Mouse (Mus musculus) heart, embryonic 11.5 days (tissue): Measurements from ENCODE around the gene Snx33. TPM values are rescaled to one million over a fixed set of nuclear protein-coding genes. Genes with fewer than 3 reads are reported as not detected.

Experiments used
- ATAC-seq: fragments of 200-750 bp; cut with Nextera tagmentation; replicated peaks from 2 replicates; pipeline ENCODE4 v1.8.0; 2017; ENCODE audit warnings: moderate library complexity; ENCODE audit not compliant: insufficient number of reproducible peaks, low FRiP score, low TSS enrichment
- H3K27ac ChIP-seq: fragments of 300-500 bp; sonication (generic); 2 replicates; pipeline ENCODE4 v1.5.1; 2014; ENCODE audit warnings: mild to moderate bottlenecking, low read depth, low read length
- H3K27me3 ChIP-seq: fragments of 300-500 bp; sonication (generic); 2 replicates; pipeline ENCODE4 v1.6.1; 2014; ENCODE audit warnings: mild to moderate bottlenecking, low read length, mixed read lengths; ENCODE audit not compliant: control insufficient read depth, insufficient read depth
- H3K36me3 ChIP-seq: fragments of 300-500 bp; sonication (generic); 2 replicates; pipeline ENCODE4 v1.6.1; 2014; ENCODE audit warnings: mild to moderate bottlenecking, low read length, moderate library complexity, mixed read lengths; ENCODE audit not compliant: control insufficient read depth, insufficient read depth
- H3K4me1 ChIP-seq: fragments of 300-500 bp; sonication (generic); 2 replicates; pipeline ENCODE4 v1.6.1; 2014; ENCODE audit warnings: low read length; ENCODE audit not compliant: control insufficient read depth, insufficient read depth
- H3K4me2 ChIP-seq: fragments of 300-500 bp; sonication (generic); 2 replicates; pipeline ENCODE4 v1.6.1; 2014; ENCODE audit warnings: mild to moderate bottlenecking, moderate library complexity
- H3K4me3 ChIP-seq: fragments of 300-500 bp; sonication (generic); 2 replicates; pipeline ENCODE4 v1.5.1; 2014; ENCODE audit warnings: low read depth, low read length
- H3K9ac ChIP-seq: fragments of 300-500 bp; sonication (generic); 2 replicates; pipeline ENCODE4 v1.6.1; 2014; ENCODE audit warnings: mild to moderate bottlenecking, low read depth, low read length, moderate library complexity
- H3K9me3 ChIP-seq: fragments of 300-500 bp; sonication (generic); replicated peaks from 2 replicates; pipeline ENCODE4 v1.6.1; 2016; ENCODE audit warnings: low read length; ENCODE audit not compliant: control insufficient read depth
- WGBS: fragments of 180-500 bp; shearing (Covaris S2); extraction: QIAGEN DNeasy Blood & Tissue Kit; methylation state at CpG from one replicate; pipeline ENCODE4 v1.1.7; 2014; ENCODE audit not compliant: insufficient replicate concordance; 5-methylcytosine and 5-hydroxymethylcytosine counted together
- polyA plus RNA-seq: library from polyadenylated mRNA; unstranded; fragments of >200 nt; fragmentation: Nextera tagmentation; extraction: Ambion mirVana; gene quantifications from 2 replicates; pipeline ENCODE4 v1.2.1, GENCODE M21; 2014

The Snx33 gene
- polyA plus RNA-seq, 1 experiment from 2014 or later = 4.5 TPM

DNA sequence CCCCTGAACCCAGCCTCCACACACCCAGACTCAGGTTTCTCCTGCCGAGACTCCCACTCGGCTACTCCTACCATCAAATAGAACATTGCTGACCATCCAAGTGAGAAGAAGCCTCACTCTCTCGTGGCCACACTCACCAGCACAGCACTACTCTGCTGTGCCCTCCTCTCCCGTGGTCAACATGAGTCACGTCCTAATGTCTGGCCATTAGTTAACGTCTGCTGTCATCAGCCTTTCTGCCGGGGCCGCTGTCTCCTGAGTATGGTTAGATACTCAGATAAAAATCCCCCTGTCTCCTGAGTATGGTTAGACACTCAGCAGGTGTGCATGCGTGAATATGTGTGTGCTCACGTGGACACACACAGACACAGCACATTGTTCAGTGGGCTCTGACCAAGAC lies 57.4 kb downstream of the Snx33 start:
- Histone ChIP-seq H3K9ac (peak overlapping the region; percentile 44), H3K4me2 (peak overlapping the region; percentile 41), H3K27me3 (peaks cover 2% of the 10 kb centered on the region; the same call in 1 of the 2 replicates), H3K9me3 (no peaks in the 10 kb centered on the region), H3K36me3 (no peaks in the 10 kb centered on the region), H3K27ac (peak overlapping the region; percentile 70), H3K4me1 (peaks cover 79% of the 10 kb centered on the region), H3K4me3 (no peak overlapping the region)
- no peak for ATAC-seq
- WGBS = 24% methylated on average over 10 of the region's 10 CpGs

DNA sequence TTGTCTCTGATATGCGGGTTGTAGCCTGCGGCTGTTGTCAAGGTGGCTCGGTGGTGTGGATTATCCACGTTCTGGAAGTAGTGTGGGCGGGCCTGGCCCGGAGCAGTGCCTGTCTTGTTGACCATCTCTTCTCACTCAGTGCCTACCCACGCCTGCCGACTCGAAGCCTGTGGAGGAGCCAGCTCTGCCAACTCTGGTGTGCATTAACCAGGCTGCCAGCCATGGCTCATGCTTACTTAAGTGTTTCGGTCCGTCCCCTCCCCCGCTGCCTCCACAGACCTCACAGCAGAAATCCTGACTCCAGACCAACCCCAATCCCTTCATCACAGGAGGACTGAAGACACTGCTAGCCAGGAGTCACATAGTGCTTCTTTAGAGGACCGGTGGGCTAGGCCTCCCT lies 58.6 kb downstream of the Snx33 start:
- Histone ChIP-seq H3K4me3 (no peak overlapping the region), H3K9ac (no peak overlapping the region), H3K4me1 (peaks cover 82% of the 10 kb centered on the region), H3K4me2 (no peak overlapping the region), H3K36me3 (no peaks in the 10 kb centered on the region), H3K9me3 (no peaks in the 10 kb centered on the region), H3K27ac (no peak overlapping the region), H3K27me3 (peaks cover 5% of the 10 kb centered on the region; the same call in 1 of the 2 replicates)
- no peak for ATAC-seq
- WGBS = 70% methylated on average over 13 of the region's 13 CpGs

DNA sequence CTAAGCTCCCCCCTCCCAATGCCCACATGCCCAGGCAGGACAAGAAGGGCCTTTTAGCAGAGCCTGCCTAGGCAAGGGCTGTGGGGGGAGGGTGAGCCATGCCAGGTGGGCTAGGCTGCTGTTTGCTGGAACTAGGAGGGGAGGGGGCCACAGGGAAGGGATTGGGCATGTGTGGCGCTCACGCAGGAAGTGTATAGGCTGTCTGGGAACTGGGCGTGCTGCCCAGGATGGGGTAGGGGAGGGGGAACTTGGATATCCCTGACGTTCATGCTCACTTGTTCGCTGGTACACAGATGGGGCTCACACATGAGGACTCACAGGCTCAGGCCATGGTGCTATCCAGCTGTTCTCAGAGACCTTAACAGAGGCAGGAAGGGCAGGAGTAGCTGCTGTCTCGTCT lies 59.9 kb downstream of the Snx33 start:
- Histone ChIP-seq H3K4me2 (peak overlapping the region; percentile 64), H3K27me3 (peaks cover 8% of the 10 kb centered on the region), H3K4me3 (peak overlapping the region; percentile 6; the same call in 1 of the 2 replicates), H3K4me1 (peaks cover 80% of the 10 kb centered on the region), H3K27ac (peak overlapping the region; percentile 79), H3K9me3 (no peaks in the 10 kb centered on the region), H3K9ac (peak overlapping the region; percentile 76), H3K36me3 (no peaks in the 10 kb centered on the region)
- 37% methylated on average over 6 of the region's 6 CpGs for WGBS
- no peak for ATAC-seq

Other genes starting within 250 kb of the Snx33 start
- gene Lingo1, start 131.9 kb downstream of the Snx33 start, polyA plus RNA-seq = 2.2 and 2.4 TPM in 2 replicates
- 0.82 and 0.87 TPM in 2 replicates for gene Odf3l1, start 63.7 kb downstream of the Snx33 start, polyA plus RNA-seq
- 18.6 and 22.0 TPM in 2 replicates for gene Cspg4, start 63.3 kb downstream of the Snx33 start, polyA plus RNA-seq
- 65.6 and 66.0 TPM in 2 replicates for gene Imp3, start 9.1 kb upstream of the Snx33 start, polyA plus RNA-seq
- gene Snupn, start 22.5 kb upstream of the Snx33 start, polyA plus RNA-seq = 19.0 and 21.6 TPM in 2 replicates
- gene Ptpn9, start 66.6 kb upstream of the Snx33 start, polyA plus RNA-seq = 21.9 and 22.0 TPM in 2 replicates
- 34.4 TPM in 2 replicates for gene Sin3a, start 143.7 kb upstream of the Snx33 start, polyA plus RNA-seq
- gene Man2c1, start 202.3 kb upstream of the Snx33 start, polyA plus RNA-seq = 22.0 and 29.1 TPM in 2 replicates
- gene Neil1, start 219.9 kb upstream of the Snx33 start, polyA plus RNA-seq = 4.4 and 6.0 TPM in 2 replicates
- gene Commd4, start 230.0 kb upstream of the Snx33 start, polyA plus RNA-seq = 65.8 and 67.9 TPM in 2 replicates